Mouse (Mus musculus) retina, adult 2 months (tissue): ENCODE measurements around the gene Slc2a5.

Experiments used
- DNase-seq: peaks from one replicate; pipeline ENCODE4 v3.0.0-alpha.2; 2012; ENCODE audit warnings: low read depth, low spot score

The Slc2a5 gene

GRCm38 (mm10) chr4:150140346-150140745, 21.3 kb downstream of the Slc2a5 start:
- no peak for DNase-seq

- no peak for DNase-seq
Observed at GRCm38 (mm10) chr4:150144242-150144641, 25.2 kb downstream of the Slc2a5 start.

GRCm38 (mm10) chr4:150146286-150146685, 27.2 kb downstream of the Slc2a5 start:
- no peak for DNase-seq

GRCm38 (mm10) chr4:150151045-150151444, 32.0 kb downstream of the Slc2a5 start:
- DNase-seq = no peak

- DNase-seq = no peak
Observed at GRCm38 (mm10) chr4:150152483-150152882, 33.4 kb downstream of the Slc2a5 start.

GRCm38 (mm10) chr4:150155301-150155700, 36.2 kb downstream of the Slc2a5 start:
- DNase-seq = no peak

- no peak for DNase-seq
Observed at GRCm38 (mm10) chr4:150155731-150156130, 36.6 kb downstream of the Slc2a5 start.

- DNase-seq = no peak
Observed at GRCm38 (mm10) chr4:150157348-150157882, 38.3 kb downstream of the Slc2a5 start.

GRCm38 (mm10) chr4:150159458-150159857, 40.4 kb downstream of the Slc2a5 start:
- DNase-seq = no peak

- DNase-seq = no peak
Observed at GRCm38 (mm10) chr4:150162561-150163169, 43.6 kb downstream of the Slc2a5 start.

- DNase-seq = no peak
Observed at GRCm38 (mm10) chr4:150164875-150165274, 45.8 kb downstream of the Slc2a5 start.

GRCm38 (mm10) chr4:150168406-150168805, 49.3 kb downstream of the Slc2a5 start:
- DNase-seq = no peak

GRCm38 (mm10) chr4:150172107-150172506, 53.0 kb downstream of the Slc2a5 start:
- DNase-seq = no peak

- peak; percentile 33 for DNase-seq
Observed at GRCm38 (mm10) chr4:150173281-150173680, 54.2 kb downstream of the Slc2a5 start.

- no peak for DNase-seq
Observed at GRCm38 (mm10) chr4:150174027-150174426, 54.9 kb downstream of the Slc2a5 start.

GRCm38 (mm10) chr4:150176535-150176934, 57.5 kb downstream of the Slc2a5 start:
- DNase-seq = peak; percentile 32

GRCm38 (mm10) chr4:150177122-150177521, 58.0 kb downstream of the Slc2a5 start:
- DNase-seq = no peak

- no peak for DNase-seq
Observed at GRCm38 (mm10) chr4:150178131-150178530, 59.0 kb downstream of the Slc2a5 start.

GRCm38 (mm10) chr4:150181304-150181703, 62.2 kb downstream of the Slc2a5 start:
- no peak for DNase-seq

GRCm38 (mm10) chr4:150188236-150188635, 69.2 kb downstream of the Slc2a5 start:
- no peak for DNase-seq

- DNase-seq = no peak
Observed at GRCm38 (mm10) chr4:150192199-150192598, 73.1 kb downstream of the Slc2a5 start.
